Mouse (Mus musculus) megakaryocyte, embryonic 14.5 days (primary cell): Measurements from ENCODE around the gene Trem2. TPM values are rescaled to one million over a fixed set of nuclear protein-coding genes. Genes with fewer than 3 reads are reported as not detected.

Experiments
- H3K27me3 ChIP-seq: replicated peaks from 2 replicates; pipeline ENCODE3; 2012; ENCODE audit warnings: inconsistent platforms
- H3K36me3 ChIP-seq: replicated peaks from 2 replicates; pipeline ENCODE3; 2012; ENCODE audit warnings: low read length, inconsistent platforms, mixed read lengths
- H3K4me1 ChIP-seq: 2 replicates; pipeline ENCODE4 v1.6.1; 2012; ENCODE audit warnings: inconsistent platforms
- H3K4me3 ChIP-seq: replicated peaks from 2 replicates; pipeline ENCODE3; 2012; ENCODE audit warnings: moderate library complexity, mild to moderate bottlenecking, inconsistent platforms
- H3K9me3 ChIP-seq: 2 replicates; pipeline ENCODE4 v1.6.1; 2012; ENCODE audit warnings: inconsistent platforms
- FLI1 ChIP-seq: IDR thresholded peaks from 2 replicates; pipeline ENCODE4 v1.6.1; 2012; ENCODE audit warnings: low read length, inconsistent platforms, mixed read lengths
- GATA1 ChIP-seq: IDR thresholded peaks from 3 replicates; pipeline ENCODE4 v1.6.1; 2012; ENCODE audit warnings: mixed read lengths, low read length, inconsistent platforms, borderline replicate concordance
- polyA plus RNA-seq: library from polyadenylated mRNA; stranded (reverse); fragments of >175 nt; gene quantifications from 2 replicates; pipeline ENCODE4 v1.2.3, GENCODE M21; 2012; ENCODE audit warnings: low replicate concordance; ENCODE audit not compliant: insufficient read depth

Trem2 gene
- polyA plus RNA-seq, 1 experiment = 176 TPM

- Histone ChIP-seq H3K4me3 (no peak overlapping the region), H3K9me3 (no peaks in the 10 kb centered on the region), H3K27me3 (no peaks in the 10 kb centered on the region), H3K4me1 (peaks cover 61% of the 10 kb centered on the region), H3K36me3 (peaks cover 99% of the 10 kb centered on the region)
- no peak for TF ChIP-seq FLI1
- no peak for TF ChIP-seq GATA1
Measured at GRCm38 (mm10) chr17:48391446-48391845, 45.2 kb downstream of the Trem2 start.

- peaks cover 72% of the 10 kb centered on the region for H3K4me1 ChIP-seq
- H3K4me3 ChIP-seq = no peak overlapping the region
- TF ChIP-seq FLI1 (no peak), GATA1 (no peak)
- H3K9me3 ChIP-seq = no peaks in the 10 kb centered on the region
- H3K36me3 ChIP-seq = peaks cover 100% of the 10 kb centered on the region
- no peaks in the 10 kb centered on the region for H3K27me3 ChIP-seq
Measured at GRCm38 (mm10) chr17:48392616-48393015, 46.4 kb downstream of the Trem2 start.

GRCm38 (mm10) chr17:48401710-48402109 lies 55.5 kb downstream of the Trem2 start:
- Histone ChIP-seq H3K4me3 (no peak overlapping the region), H3K36me3 (peaks cover 85% of the 10 kb centered on the region), H3K27me3 (no peaks in the 10 kb centered on the region), H3K9me3 (no peaks in the 10 kb centered on the region), H3K4me1 (peaks cover 83% of the 10 kb centered on the region)
- TF ChIP-seq GATA1 (no peak), FLI1 (no peak)

GRCm38 (mm10) chr17:48402751-48403150 lies 56.5 kb downstream of the Trem2 start:
- Histone ChIP-seq H3K27me3 (no peaks in the 10 kb centered on the region), H3K4me3 (no peak overlapping the region), H3K36me3 (peaks cover 78% of the 10 kb centered on the region), H3K4me1 (peaks cover 83% of the 10 kb centered on the region), H3K9me3 (no peaks in the 10 kb centered on the region)
- TF ChIP-seq GATA1 (no peak), FLI1 (no peak)

Other genes starting within 250 kb of the Trem2 start
- not detected in 2 replicates for gene 9830107B12Rik, start 200.1 kb upstream of the Trem2 start, polyA plus RNA-seq
- 0.28 TPM in 1 of 2 replicates, not detected in the other for gene A530064D06Rik, start 179.1 kb upstream of the Trem2 start, polyA plus RNA-seq
- 0.07 TPM in 1 of 2 replicates, not detected in the other for gene Trem1, start 113.6 kb upstream of the Trem2 start, polyA plus RNA-seq
- 0.12 TPM in 1 of 2 replicates, not detected in the other for gene Trem3, start 98.6 kb upstream of the Trem2 start, polyA plus RNA-seq
- gene Treml4, start 82.1 kb upstream of the Trem2 start, polyA plus RNA-seq = 3.6 TPM in 1 of 2 replicates, not detected in the other
- gene Treml2, start 46.9 kb upstream of the Trem2 start, polyA plus RNA-seq = 38.9 and 51.5 TPM in 2 replicates
- 0.94 TPM in 1 of 2 replicates, not detected in the other for gene B430306N03Rik, start 30.3 kb upstream of the Trem2 start, polyA plus RNA-seq
- 538 and 669 TPM in 2 replicates for gene Treml1, start 13.5 kb downstream of the Trem2 start, polyA plus RNA-seq
- 12.7 and 14.4 TPM in 2 replicates for gene Nfya, start 63.5 kb downstream of the Trem2 start, polyA plus RNA-seq
- 4.4 and 14.6 TPM in 2 replicates for gene Oard1, start 63.6 kb downstream of the Trem2 start, polyA plus RNA-seq
- not detected in 2 replicates for gene Apobec2, start 86.5 kb downstream of the Trem2 start, polyA plus RNA-seq
- not detected in 2 replicates for gene Tspo2, start 105.1 kb downstream of the Trem2 start, polyA plus RNA-seq
- not detected in 2 replicates for gene Unc5cl, start 108.5 kb downstream of the Trem2 start, polyA plus RNA-seq